Mouse (Mus musculus): ENCODE results near the gene Ceacam13. TPM values are rescaled to one million over a fixed set of nuclear protein-coding genes. Genes with fewer than 3 reads are reported as not detected.
"Not testable (repeated sequence)": the region's sequence is repeated elsewhere in the genome, so short reads cannot be mapped to it uniquely, and the experiment has no call there.

Gene Ceacam13
- polyA plus RNA-seq (2016; fragmentation: Nextera tagmentation; extraction: Ambion mirVana), result not detected in 2 replicates

DNA sequence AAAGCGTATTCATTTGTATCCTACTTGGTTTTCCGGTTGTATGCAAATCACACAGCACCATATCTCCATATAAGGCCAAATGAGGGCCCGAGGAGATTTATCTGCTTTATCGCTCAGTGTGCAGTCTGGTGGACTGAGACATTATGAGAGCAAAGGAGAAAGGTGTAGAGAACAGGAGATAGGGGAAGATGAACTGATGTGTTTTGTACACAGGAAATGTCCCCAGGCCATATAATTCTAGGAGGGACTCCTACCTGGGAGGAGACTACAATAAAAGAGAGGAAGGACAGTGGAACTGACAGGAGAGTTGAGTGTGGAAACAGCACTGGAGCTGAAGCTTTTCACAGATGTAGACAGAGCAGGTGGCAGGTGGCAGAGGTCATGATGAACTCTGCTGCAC is at the start of gene Ceacam13:
Gene Ceacam13 (plus strand): TSS at position 301 of the 400 bp plus-strand sequence.
- Histone ChIP-seq H3K4me3 (no peak within 1 kb of the TSS), H3K4me2 (no peak within 1 kb of the TSS), H3K4me1 (no peaks in the 10 kb centered on the region), H3K9ac (no peak within 1 kb of the TSS), H3K36me3 (no peaks in the 10 kb centered on the region), H3K9me3 (replicated peaks) (0 out of 2 replicates have a peak, but pooled peaks cover 8% of the 10 kb centered on the region), H3K27me3 (replicated peaks) (no peaks in the 10 kb centered on the region), H3K27ac (no peak within 1 kb of the TSS)
- no peak for ATAC-seq
- 59% methylated on average over 4 of the region's 4 CpGs for WGBS (ENCODE audit: insufficient replicate concordance)

DNA sequence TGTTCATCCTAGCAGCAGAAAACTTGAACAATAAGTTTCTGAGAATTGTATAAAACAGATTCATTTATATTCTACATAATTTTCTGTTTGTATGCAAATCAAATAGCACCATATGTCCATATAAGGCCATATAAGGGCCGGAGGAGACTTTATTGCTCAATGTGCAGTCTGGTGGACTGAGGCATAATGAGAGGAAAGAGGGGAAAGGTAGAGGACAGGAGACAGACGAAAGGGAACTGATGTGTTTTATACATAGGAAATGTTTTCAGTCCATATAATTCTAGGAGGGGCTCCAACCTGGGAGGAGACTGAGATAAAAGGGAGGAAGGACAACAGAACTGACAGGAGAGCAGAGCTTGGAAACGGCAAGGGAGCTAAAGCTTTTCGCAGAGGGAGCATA is 37.9 kb upstream of the Ceacam13 start, which contains the start of gene Ceacam11:
Gene Ceacam11 (plus strand): TSS at position 301 of the 400 bp plus-strand sequence.
- WGBS (ENCODE audit: insufficient replicate concordance), result 55% methylated on average over 4 of the region's 4 CpGs
- Histone ChIP-seq H3K9me3 (replicated peaks) (0 out of 2 replicates have a peak, but pooled peaks cover 6% of the 10 kb centered on the region), H3K27ac (no peak within 1 kb of the TSS), H3K36me3 (no peaks in the 10 kb centered on the region), H3K4me1 (no peaks in the 10 kb centered on the region), H3K4me2 (no peak within 1 kb of the TSS), H3K9ac (no peak within 1 kb of the TSS), H3K4me3 (no peak within 1 kb of the TSS), H3K27me3 (replicated peaks) (no peaks in the 10 kb centered on the region)
- no peak for ATAC-seq

DNA sequence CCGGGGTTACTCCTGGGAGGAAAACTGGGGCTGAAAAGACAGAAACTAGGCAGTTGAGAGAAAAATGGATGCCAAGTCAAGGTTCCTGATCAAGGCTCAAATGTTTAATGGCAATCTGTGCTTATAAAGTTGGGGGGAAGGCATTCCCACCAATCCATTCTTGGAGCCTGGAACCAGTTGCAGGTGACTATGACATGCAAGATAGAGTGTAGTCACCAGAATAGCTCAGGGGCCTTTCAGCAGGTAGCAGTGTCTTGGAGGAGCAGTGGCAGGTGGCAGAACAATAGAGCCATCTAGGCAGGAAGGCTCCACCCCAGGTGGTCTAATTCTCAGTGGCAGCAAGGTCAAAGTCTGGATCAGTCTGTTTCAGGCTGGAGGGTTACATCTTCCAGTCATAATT is 8.6 kb upstream of the Ceacam13 start:
- not testable (repeated sequence) for H3K36me3 ChIP-seq; H3K27me3 ChIP-seq (replicated peaks); H3K27ac ChIP-seq; H3K9ac ChIP-seq; H3K4me2 ChIP-seq; ATAC-seq; H3K4me1 ChIP-seq; H3K9me3 ChIP-seq (replicated peaks); H3K4me3 ChIP-seq
- WGBS (ENCODE audit: insufficient replicate concordance), result 73% methylated on average over 1 of the region's 1 CpGs

DNA sequence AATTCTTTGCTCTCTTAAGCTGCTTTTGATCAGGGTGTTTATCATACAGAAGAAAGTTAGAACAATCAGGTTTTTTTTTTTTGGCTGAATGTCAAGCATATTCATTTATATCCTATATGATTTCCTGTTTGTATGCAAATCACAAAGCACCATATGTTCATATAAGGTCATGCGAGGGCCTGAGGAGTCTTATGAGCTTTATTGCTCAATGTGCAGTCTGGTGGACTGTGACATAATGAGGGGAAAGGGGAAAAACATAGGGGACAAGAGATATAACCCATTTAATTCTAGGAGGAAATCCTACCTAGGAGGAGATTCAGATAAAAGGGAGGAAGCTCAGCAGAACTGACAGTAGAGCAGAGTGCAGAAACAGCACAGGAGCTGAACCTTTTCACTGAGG is 55.9 kb downstream of the Ceacam13 start, which contains the start of gene Ceacam12:
Gene Ceacam12 (plus strand): TSS at position 301 of the 400 bp plus-strand sequence.
- ATAC-seq, result no peak
- WGBS (ENCODE audit: insufficient replicate concordance), result 50% methylated on average over 1 of the region's 1 CpGs

More for the DNA sequence above, 55.9 kb downstream of the Ceacam13 start, which contains the start of gene Ceacam12:
- Histone ChIP-seq H3K9me3 (replicated peaks) (no peaks in the 10 kb centered on the region; the same call in 1 of the 2 replicates), H3K4me3 (no peak within 1 kb of the TSS), H3K27me3 (replicated peaks) (no peaks in the 10 kb centered on the region), H3K36me3 (no peaks in the 10 kb centered on the region), H3K4me1 (no peaks in the 10 kb centered on the region), H3K4me2 (no peak within 1 kb of the TSS), H3K27ac (no peak within 1 kb of the TSS), H3K9ac (no peak within 1 kb of the TSS)

Small RNA genes lying within 50 kb of the gene (microRNA-seq; reads per million reads assigned to microRNA genes)
- not detected for gene Gm22414

Other genes with a start within 250 kb of the Ceacam13 start
- not detected in 2 replicates for gene Ceacam14, start 197.3 kb upstream of the Ceacam13 start, polyA plus RNA-seq (2016; fragmentation: Nextera tagmentation; extraction: Ambion mirVana)
- not detected in 2 replicates for gene Gm5155, start 138.1 kb upstream of the Ceacam13 start, polyA plus RNA-seq (2016; fragmentation: Nextera tagmentation; extraction: Ambion mirVana)
- not detected in 2 replicates for gene Ceacam11, start 37.8 kb upstream of the Ceacam13 start, polyA plus RNA-seq (2016; fragmentation: Nextera tagmentation; extraction: Ambion mirVana)
- not detected in 2 replicates for gene Ceacam12, start 56.0 kb downstream of the Ceacam13 start, polyA plus RNA-seq (2016; fragmentation: Nextera tagmentation; extraction: Ambion mirVana)
- not detected in 2 replicates for gene Igfl3, start 166.6 kb downstream of the Ceacam13 start, polyA plus RNA-seq (2016; fragmentation: Nextera tagmentation; extraction: Ambion mirVana)
- not detected in 2 replicates for gene Mill1, start 235.5 kb downstream of the Ceacam13 start, polyA plus RNA-seq (2016; fragmentation: Nextera tagmentation; extraction: Ambion mirVana)

Data from liver, embryonic 12.5 days (tissue).